Mouse (Mus musculus): ENCODE data around the gene Dph3.
A peak's percentile ranks its signal among the peaks of the same experiment; 100 is the strongest.

DNA sequence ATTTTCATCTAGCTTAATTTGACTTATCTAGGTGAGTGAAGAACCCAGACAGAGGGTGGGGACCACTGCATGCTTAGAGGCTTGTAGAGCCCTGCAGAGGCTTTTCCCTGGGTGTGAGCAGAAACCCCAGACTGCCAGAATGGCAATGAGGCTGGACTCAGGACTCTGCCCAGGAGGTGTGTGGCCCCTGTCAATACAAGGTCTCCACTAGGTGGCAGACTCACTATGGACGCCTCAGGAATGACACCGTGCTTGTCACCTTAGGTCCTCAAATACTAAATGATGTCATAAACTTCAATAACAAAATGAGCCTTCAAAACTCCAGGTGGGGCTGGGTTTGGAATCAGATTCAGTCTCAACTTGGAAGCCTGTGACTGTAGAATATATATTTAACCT, 36.4 kb upstream of the Dph3 start:
- TF ChIP-seq CTCF (conservative IDR thresholded peaks at IDR 0.05; ENCODE audit: low read length) (peak; percentile 72), POU5F1 (IDR thresholded peaks at IDR 0.05; ENCODE audit: borderline replicate concordance, low read length) (no peak), NANOG (IDR thresholded peaks at IDR 0.05; ENCODE audit: borderline replicate concordance, low read length) (no peak)

Measured in E14TG2a.4 (cell line).